Mouse (Mus musculus) neural tube, embryonic 14.5 days (tissue): ENCODE measurements around the gene Hist1h3h. TPM values are rescaled to one million over a fixed set of nuclear protein-coding genes. Genes with fewer than 3 reads are reported as not detected.
"Not testable (repeated sequence)": the region's sequence is repeated elsewhere in the genome, so short reads cannot be mapped to it uniquely, and the experiment has no call there.

Experiments
- ATAC-seq: fragments of 200-750 bp; cut with Nextera tagmentation; 2 replicates; pipeline ENCODE4 v1.8.0; 2017; ENCODE audit warnings: low read depth, mild to moderate bottlenecking, moderate TSS enrichment, moderate library complexity
- H3K27ac ChIP-seq: fragments of 300-500 bp; sonication (generic); 2 replicates; pipeline ENCODE4 v1.5.1; 2014; ENCODE audit warnings: low read depth, mild to moderate bottlenecking, control low read depth, low read length, moderate library complexity, mixed read lengths
- H3K27me3 ChIP-seq: fragments of 300-500 bp; sonication (generic); 2 replicates; pipeline ENCODE4 v1.6.1; 2014; ENCODE audit warnings: low read length; ENCODE audit not compliant: control insufficient read depth, insufficient read depth
- H3K36me3 ChIP-seq: fragments of 300-500 bp; sonication (generic); 2 replicates; pipeline ENCODE4 v1.6.1; 2014; ENCODE audit warnings: low read length, mixed read lengths; ENCODE audit not compliant: control insufficient read depth, insufficient read depth
- H3K4me1 ChIP-seq: fragments of 300-500 bp; sonication (generic); 2 replicates; pipeline ENCODE4 v1.6.1; 2014; ENCODE audit warnings: low read length; ENCODE audit not compliant: control insufficient read depth, insufficient read depth
- H3K4me2 ChIP-seq: fragments of 300-500 bp; sonication (generic); 2 replicates; pipeline ENCODE4 v1.6.1; 2014; ENCODE audit warnings: mild to moderate bottlenecking, low read depth, low read length, control low read depth
- H3K4me3 ChIP-seq: fragments of 300-500 bp; sonication (generic); 2 replicates; pipeline ENCODE4 v1.5.1; 2014; ENCODE audit warnings: low read depth, low read length, control low read depth, mixed read lengths
- H3K9ac ChIP-seq: fragments of 300-500 bp; sonication (generic); replicated peaks from 2 replicates; pipeline ENCODE4 v1.6.1; 2014; ENCODE audit warnings: low read depth, mild to moderate bottlenecking, control low read depth, low read length, mixed read lengths
- H3K9me3 ChIP-seq: fragments of 300-500 bp; sonication (generic); 2 replicates; pipeline ENCODE4 v1.6.1; 2016; ENCODE audit warnings: low read length; ENCODE audit not compliant: control insufficient read depth
- WGBS: fragments of 180-500 bp; shearing (Covaris S2); extraction: QIAGEN DNeasy Blood & Tissue Kit; methylation state at CpG from one replicate; pipeline ENCODE4 v1.1.7; 2014; 5-methylcytosine and 5-hydroxymethylcytosine counted together
- polyA plus RNA-seq: library from polyadenylated mRNA; unstranded; fragments of >200 nt; fragmentation: Nextera tagmentation; extraction: Ambion mirVana; gene quantifications from 2 replicates; pipeline ENCODE4 v1.2.1, GENCODE M21; 2014

The Hist1h3h gene
- polyA plus RNA-seq, 1 experiment from 2014 or later: 0.79 TPM

GRCm38 (mm10) chr13:21715131-21715863, 2.2 kb upstream of the Hist1h3h start:
- WGBS: under 1% methylated on average over 19 of the region's 22 CpGs
- no peak for ATAC-seq

GRCm38 (mm10) chr13:21715864-21716539, 1.5 kb upstream of the Hist1h3h start, which contains the start of the genes Hist1h2bl and Hist1h2ai:
Gene Hist1h2bl, minus strand, starts transcription at chr13:21716143.
Gene Hist1h2ai, plus strand, starts transcription at chr13:21716422.
- Histone ChIP-seq H3K27ac (peak within 1 kb of the TSS; percentile 92), H3K4me1 (peaks cover 17% of the 10 kb centered on the region), H3K4me3 (peak within 1 kb of the TSS; percentile 37), H3K4me2 (peak within 1 kb of the TSS; percentile 76), H3K9ac (peak within 1 kb of the TSS; percentile 17)
- not testable (repeated sequence) for H3K36me3 ChIP-seq, H3K9me3 ChIP-seq, H3K27me3 ChIP-seq
- ATAC-seq: peak; percentile 94
- under 1% methylated on average over 29 of the region's 50 CpGs for WGBS

More at GRCm38 (mm10) chr13:21715131-21715863, 2.2 kb upstream of the Hist1h3h start:
- H3K27ac ChIP-seq: peak overlapping the region; percentile 13; the same call in 1 of the 2 replicates
- H3K9me3 ChIP-seq: no peaks in the 10 kb centered on the region
- no peaks in the 10 kb centered on the region for H3K27me3 ChIP-seq
- H3K36me3 ChIP-seq: no peaks in the 10 kb centered on the region
- peaks cover 17% of the 10 kb centered on the region for H3K4me1 ChIP-seq
- H3K4me2 ChIP-seq: peak overlapping the region; percentile 76
- no peak overlapping the region; the same call in 1 of the 2 replicates for H3K9ac ChIP-seq
- H3K4me3 ChIP-seq: peak overlapping the region; percentile 37

GRCm38 (mm10) chr13:21716540-21717391, 693 bp upstream of the Hist1h3h start:
- Histone ChIP-seq H3K4me2 (peak overlapping the region; percentile 76), H3K9ac (peak overlapping the region; percentile 17), H3K4me1 (peaks cover 20% of the 10 kb centered on the region), H3K27ac (peak overlapping the region; percentile 92), H3K4me3 (peak overlapping the region; percentile 37)
- not testable (repeated sequence) for H3K9me3 ChIP-seq, H3K27me3 ChIP-seq, H3K36me3 ChIP-seq
- peak; percentile 10 for ATAC-seq
- WGBS: 0% methylated on average over 9 of the region's 38 CpGs

- WGBS: 64% methylated on average over 4 of the region's 4 CpGs
- peak overlapping the region; percentile 16; the same call in 1 of the 2 replicates for H3K27ac ChIP-seq
These were observed 1.1 kb downstream of the Hist1h3h start for GRCm38 (mm10) chr13:21718381-21719080.

GRCm38 (mm10) chr13:21721107-21721756, 3.8 kb downstream of the Hist1h3h start:
- not testable (repeated sequence) for H3K9ac ChIP-seq, H3K27me3 ChIP-seq, H3K9me3 ChIP-seq, H3K36me3 ChIP-seq
- Histone ChIP-seq H3K4me1 (peaks cover 17% of the 10 kb centered on the region), H3K4me3 (peak overlapping the region; percentile 37), H3K27ac (peak overlapping the region; percentile 55), H3K4me2 (peak overlapping the region; percentile 54)
- peak; percentile 7 for ATAC-seq
- WGBS: under 1% methylated on average over 19 of the region's 44 CpGs

More at GRCm38 (mm10) chr13:21718381-21719080, 1.1 kb downstream of the Hist1h3h start:
- H3K4me1 ChIP-seq: peaks cover 24% of the 10 kb centered on the region
- H3K9ac ChIP-seq: peak overlapping the region; percentile 41
- ATAC-seq: no peak
- peak overlapping the region; percentile 76 for H3K4me2 ChIP-seq
- H3K4me3 ChIP-seq: peak overlapping the region; percentile 30
- no peaks in the 10 kb centered on the region for H3K27me3 ChIP-seq
- no peaks in the 10 kb centered on the region for H3K9me3 ChIP-seq
- no peaks in the 10 kb centered on the region for H3K36me3 ChIP-seq

- H3K27me3 ChIP-seq, H3K36me3 ChIP-seq, H3K9me3 ChIP-seq: not testable (repeated sequence)
- peak within 1 kb of the TSS; percentile 37 for H3K4me3 ChIP-seq
- H3K4me1 ChIP-seq: peaks cover 17% of the 10 kb centered on the region
- H3K9ac ChIP-seq: peak within 1 kb of the TSS; percentile 41; the same call in 1 of the 2 replicates
- WGBS: under 1% methylated on average over 22 of the region's 37 CpGs
- H3K4me2 ChIP-seq: peak within 1 kb of the TSS; percentile 54
- peak; percentile 97 for ATAC-seq
- H3K27ac ChIP-seq: peak within 1 kb of the TSS; percentile 73
These were observed 4.4 kb downstream of the Hist1h3h start, which contains the start of gene Hist1h2bm for GRCm38 (mm10) chr13:21721757-21722372. Gene Hist1h2bm, plus strand, starts transcription at chr13:21722044.

- peak overlapping the region; percentile 73; the same call in 1 of the 2 replicates for H3K27ac ChIP-seq
- H3K4me3 ChIP-seq: peak overlapping the region; percentile 37
- H3K36me3 ChIP-seq: no peaks in the 10 kb centered on the region
- peak overlapping the region; percentile 54 for H3K4me2 ChIP-seq
- peaks cover 17% of the 10 kb centered on the region for H3K4me1 ChIP-seq
- no peaks in the 10 kb centered on the region for H3K9me3 ChIP-seq
- peak; percentile 29 for ATAC-seq
- no peaks in the 10 kb centered on the region for H3K27me3 ChIP-seq
- peak overlapping the region; percentile 41; the same call in 1 of the 2 replicates for H3K9ac ChIP-seq
- 2% methylated on average over 9 of the region's 11 CpGs for WGBS
These were observed 5.0 kb downstream of the Hist1h3h start for GRCm38 (mm10) chr13:21722373-21722925.
